Mouse (Mus musculus): ENCODE data around the gene Glp2r.

GRCm38 (mm10) chr11:67733726-67734125 is 37.2 kb downstream of the Glp2r start:
- no peak for TF ChIP-seq MAFK (IDR thresholded peaks at IDR 0.05; ENCODE audit: insufficient read depth, low read depth, low read length)
- no peak for TF ChIP-seq HCFC1 (IDR thresholded peaks at IDR 0.05; ENCODE audit: borderline replicate concordance, insufficient read depth, low read length)
- TF ChIP-seq CHD2 (IDR thresholded peaks at IDR 0.05; ENCODE audit: low read depth, low read length), result no peak
- no peak for TF ChIP-seq ZC3H11A (IDR thresholded peaks at IDR 0.05; ENCODE audit: borderline replicate concordance, low read depth, low read length)
- TF ChIP-seq ZNF384 (IDR thresholded peaks at IDR 0.05; ENCODE audit: low read depth, low read length), result no peak

Measured in ES-E14 (cell line).